In genomic region chr9:117067703-117068419, GRCm38 (mm10) we compare ENCODE assay signal across 17 mouse cellular contexts.
DNase-seq lines count a peak whose midpoint lies in the region; ATAC-seq and TF ChIP-seq lines count a peak whose summit lies in the region.
"Had no signal": no experiment of that assay in that cellular context is flagged by ENCODE, and none has a peak within 500 bp of the region (broad histone marks: within the 10 kb centered on the region; RNA-seq: fewer than 3 reads in every experiment).

No protein-coding gene starts in this region.

- H3K27me3 ChIP-seq in embryonic facial prominence, embryonic 14.5 days (replicated peaks; ENCODE audit: control insufficient read depth, insufficient read depth, low read length) = no peaks in the 10 kb centered on the region
- no peaks in the 10 kb centered on the region for H3K27me3 ChIP-seq in embryonic facial prominence, embryonic 10.5 days (replicated peaks; ENCODE audit: low read depth, poor library complexity, severe bottlenecking)
- no peaks in the 10 kb centered on the region for H3K27me3 ChIP-seq in C2C12 (ENCODE audit: control insufficient read depth, insufficient read depth, insufficient read length)
- H3K27me3 ChIP-seq: forebrain, embryonic 15.5 days; liver, embryonic 15.5 days; midbrain, embryonic 15.5 days; neural tube, embryonic 12.5 days had no signal

- TF ChIP-seq CTCF in C2C12 (IDR thresholded peaks at IDR 0.05; ENCODE audit: control insufficient read depth, insufficient read depth, insufficient read length) = no peak

- H3K9ac ChIP-seq in embryonic facial prominence, embryonic 14.5 days (ENCODE audit: low read depth, low read length) = no peak overlapping the region
- H3K9ac ChIP-seq: forebrain, embryonic 15.5 days; liver, embryonic 15.5 days; midbrain, embryonic 15.5 days; neural tube, embryonic 12.5 days had no signal

- H3K4me3 ChIP-seq in embryonic facial prominence, embryonic 14.5 days (ENCODE audit: low read depth, low read length) = no peak overlapping the region
- no peak overlapping the region for H3K4me3 ChIP-seq in embryonic facial prominence, embryonic 10.5 days
- H3K4me3 ChIP-seq in C2C12 (ENCODE audit: insufficient read depth, poor library complexity, severe bottlenecking) = no peak overlapping the region
- H3K4me3 ChIP-seq: forebrain, embryonic 15.5 days; liver, embryonic 15.5 days; midbrain, embryonic 15.5 days; neural tube, embryonic 12.5 days had no signal

- 0 out of 2 replicates have a peak, but pooled peaks cover 6% of the 10 kb centered on the region for H3K9me3 ChIP-seq in embryonic facial prominence, embryonic 14.5 days (ENCODE audit: control insufficient read depth, low read length)
- H3K9me3 ChIP-seq in embryonic facial prominence, embryonic 10.5 days = peaks cover 5% of the 10 kb centered on the region; the same call in 1 of the 2 replicates
- H3K9me3 ChIP-seq: forebrain, embryonic 15.5 days; liver, embryonic 15.5 days; midbrain, embryonic 15.5 days had no signal

- H3K4me1 ChIP-seq in embryonic facial prominence, embryonic 14.5 days (ENCODE audit: control insufficient read depth, insufficient read depth, low read length) = peaks cover 14% of the 10 kb centered on the region
- H3K4me1 ChIP-seq in embryonic facial prominence, embryonic 10.5 days = peaks cover 29% of the 10 kb centered on the region
- H3K4me1 ChIP-seq: forebrain, embryonic 15.5 days; liver, embryonic 15.5 days; midbrain, embryonic 15.5 days had no signal

- no peak overlapping the region for H3K27ac ChIP-seq in embryonic facial prominence, embryonic 14.5 days (replicated peaks; ENCODE audit: low read depth, low read length)
- no peak overlapping the region for H3K27ac ChIP-seq in embryonic facial prominence, embryonic 10.5 days (replicated peaks)
- H3K27ac ChIP-seq: forebrain, embryonic 15.5 days; liver, embryonic 15.5 days; midbrain, embryonic 15.5 days; neural tube, embryonic 12.5 days had no signal

- 83% methylated on average over 11 of the region's 11 CpGs for WGBS in embryonic facial prominence, embryonic 14.5 days
- 87% methylated on average over 11 of the region's 11 CpGs for WGBS in embryonic facial prominence, embryonic 10.5 days

- peak; percentile 60 for DNase-seq in embryonic facial prominence, embryonic 14.5 days (ENCODE audit: low spot score)
- no peak for DNase-seq in embryonic facial prominence, embryonic 10.5 days (ENCODE audit: low spot score)
- peak; percentile 33 to 60 for DNase-seq in kidney, adult 8-10 months
- DNase-seq in kidney, postnatal 36 days = peak; percentile 20 to 51
- DNase-seq in right cerebral cortex, adult 18-20 months = no peak
- no peak for DNase-seq in ovary, postnatal 14 days (ENCODE audit: low spot score)
- DNase-seq in testis, postnatal 10 days (ENCODE audit: low spot score) = no peak
- DNase-seq: adrenal gland, adult 8-10 months; cerebellum, adult 2 months; right cerebral cortex, postnatal 4 days had no signal

- ATAC-seq in embryonic facial prominence, embryonic 14.5 days (ENCODE audit: low read depth) = peak; percentile 48; the same call in 1 of the 2 replicates
- ATAC-seq: forebrain, embryonic 15.5 days; hindbrain, embryonic 16.5 days; midbrain, embryonic 15.5 days had no signal

- H3K79me3 ChIP-seq in C2C12 (ENCODE audit: low read depth) = no peaks in the 10 kb centered on the region

- no peaks in the 10 kb centered on the region; the same call in 1 of the 2 replicates for H3K36me3 ChIP-seq in embryonic facial prominence, embryonic 14.5 days (ENCODE audit: control insufficient read depth, insufficient read depth, low read length)
- H3K36me3 ChIP-seq in embryonic facial prominence, embryonic 10.5 days (replicated peaks) = no peaks in the 10 kb centered on the region
- H3K36me3 ChIP-seq in C2C12 (ENCODE audit: control insufficient read depth, insufficient read depth) = no peaks in the 10 kb centered on the region
- H3K36me3 ChIP-seq: forebrain, embryonic 15.5 days; liver, embryonic 15.5 days; midbrain, embryonic 15.5 days; neural tube, embryonic 12.5 days had no signal

- H3ac ChIP-seq in C2C12 (ENCODE audit: control insufficient read depth, insufficient read length, low read depth) = no peak overlapping the region

- no peaks in the 10 kb centered on the region for H3K79me2 ChIP-seq in C2C12 (ENCODE audit: control insufficient read depth, insufficient read depth)

- H3K4me2 ChIP-seq in embryonic facial prominence, embryonic 14.5 days (ENCODE audit: low read depth, low read length) = no peak overlapping the region
- H3K4me2 ChIP-seq: forebrain, embryonic 15.5 days; heart, embryonic 11.5 days; liver, embryonic 15.5 days; midbrain, embryonic 15.5 days; neural tube, embryonic 12.5 days had no signal

TF ChIP-seq in C2C12, 6 proteins besides CTCF, POLR2A, EP300 and RAD21:
- no peak for TF ChIP-seq MAX (IDR thresholded peaks at IDR 0.05)
- TF ChIP-seq MYOD1 (IDR thresholded peaks at IDR 0.05; ENCODE audit: control insufficient read depth, insufficient read length, low read depth) = peak; percentile 85

Comparison
In these comparisons a context has a peak if more than half of its experiments do, and no peak if none do; other contexts are left out.
1. DNase-seq: peak in embryonic facial prominence, embryonic 14.5 days (single experiment), kidney, adult 8-10 months (2 of 2) and kidney, postnatal 36 days (2 of 2); none in embryonic facial prominence, embryonic 10.5 days (single experiment), right cerebral cortex, adult 18-20 months (single experiment), ovary, postnatal 14 days (single experiment) and testis, postnatal 10 days (single experiment).